Mouse (Mus musculus) spleen, postnatal 14 days (tissue): ENCODE measurements around the gene Ikzf4.

ENCODE experiments used
- DNase-seq, 2 experiments: peaks; one replicate each; pipeline ENCODE4 v3.0.0; 2021 to 2022; ENCODE audit warnings: low spot score in 2 of 2

The Ikzf4 gene

DNA sequence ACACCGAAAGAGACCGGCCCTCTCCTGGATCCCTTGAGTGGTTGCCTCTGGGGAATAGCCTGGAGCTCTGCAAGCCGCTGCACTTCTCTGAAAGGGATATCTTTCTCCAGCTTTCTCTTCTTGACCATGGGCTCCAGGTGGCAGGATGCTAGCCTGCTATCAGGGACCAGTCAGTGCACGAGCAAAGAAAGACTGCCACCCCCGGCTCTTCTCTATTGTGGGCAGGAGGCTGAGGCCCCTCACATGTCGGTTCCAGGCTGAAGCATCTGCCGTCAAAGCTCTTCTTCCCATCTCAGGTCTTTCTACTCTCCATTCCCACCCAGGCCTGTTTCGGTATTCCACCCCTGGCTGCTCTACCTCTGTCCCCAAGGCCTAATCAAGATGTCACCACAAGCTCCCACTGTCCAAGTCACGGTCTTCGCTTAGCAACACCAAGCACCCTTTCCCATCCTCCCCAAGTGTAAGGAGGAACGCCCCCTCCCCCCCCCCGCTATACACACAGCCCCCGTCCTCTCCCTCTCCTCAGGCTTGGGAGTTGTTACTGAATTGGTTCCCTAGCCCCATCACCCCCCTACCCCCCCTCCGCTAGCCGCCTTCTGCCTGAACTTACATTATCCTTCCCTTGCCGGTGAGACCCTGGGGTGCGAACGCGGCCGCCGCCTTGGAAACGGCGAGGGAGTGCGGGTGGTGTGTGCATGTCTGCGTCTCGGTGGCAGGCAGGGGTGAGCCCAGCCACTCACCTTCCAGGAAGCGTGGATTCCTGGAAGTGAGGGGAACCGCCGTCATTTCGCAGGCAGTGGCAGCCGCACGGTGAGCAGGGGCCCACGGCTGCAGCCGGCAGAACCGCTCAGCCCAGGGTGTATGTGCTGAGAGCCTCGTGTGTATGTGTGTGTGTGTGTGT is at the start of gene Ikzf4:
Ikzf4 (minus strand) TSS at position 881 of the 901 bp plus-strand sequence.
- DNase-seq, result no peak

DNA sequence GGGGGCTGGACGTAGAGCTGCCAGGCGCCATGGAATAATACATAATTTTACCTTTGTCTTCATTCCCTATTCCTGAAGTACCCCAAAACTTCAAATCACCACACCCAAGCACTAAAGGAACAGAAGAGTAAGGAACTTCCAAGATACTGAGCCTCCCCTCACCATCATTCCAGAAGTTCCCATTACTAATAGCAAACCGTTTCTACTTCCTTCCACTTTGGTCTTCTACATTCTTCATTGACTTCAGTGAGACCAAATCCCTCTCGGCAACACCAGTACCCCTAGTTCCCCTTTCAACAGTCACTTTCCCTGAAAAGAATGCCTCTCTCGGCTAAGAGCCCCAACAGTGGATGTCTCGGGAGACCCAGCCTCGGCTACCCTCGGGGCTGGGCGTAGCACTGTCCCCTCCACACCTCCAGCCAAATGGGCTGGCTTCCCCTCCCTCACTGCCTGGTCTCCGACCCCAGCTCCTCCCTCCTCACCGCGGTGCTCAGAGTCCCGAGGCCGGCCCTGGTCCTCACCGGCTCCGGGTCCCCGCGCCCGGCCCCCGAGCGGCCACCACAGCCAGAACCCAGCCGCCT is 49.7 kb upstream of the Ikzf4 start:
- DNase-seq, result no peak

DNA sequence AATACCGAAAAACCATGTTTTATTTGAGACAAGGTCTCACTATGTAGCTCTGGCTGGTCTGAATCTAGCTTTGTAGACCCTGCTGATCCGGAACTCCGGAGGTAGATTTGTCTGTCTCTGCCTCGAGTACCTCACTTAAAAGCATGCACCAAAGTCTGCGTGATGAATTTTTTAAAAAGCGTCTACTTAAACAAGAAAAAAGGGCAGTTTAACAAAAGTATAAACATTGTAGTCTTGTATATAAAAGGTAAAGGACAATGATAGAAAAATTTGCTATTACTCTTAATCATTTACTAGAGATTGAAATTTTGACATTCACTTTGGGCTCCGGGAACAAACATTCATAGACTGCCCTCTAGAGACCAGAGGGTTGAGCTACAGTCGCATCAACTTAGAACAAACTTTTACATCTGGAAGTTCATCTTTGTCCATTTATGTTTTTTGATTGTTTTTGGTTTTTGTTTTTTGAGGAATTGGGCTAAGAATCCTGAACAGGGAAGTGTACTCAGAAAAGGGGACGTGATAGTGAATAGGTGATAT is 28.7 kb upstream of the Ikzf4 start:
- DNase-seq, result no peak

DNA sequence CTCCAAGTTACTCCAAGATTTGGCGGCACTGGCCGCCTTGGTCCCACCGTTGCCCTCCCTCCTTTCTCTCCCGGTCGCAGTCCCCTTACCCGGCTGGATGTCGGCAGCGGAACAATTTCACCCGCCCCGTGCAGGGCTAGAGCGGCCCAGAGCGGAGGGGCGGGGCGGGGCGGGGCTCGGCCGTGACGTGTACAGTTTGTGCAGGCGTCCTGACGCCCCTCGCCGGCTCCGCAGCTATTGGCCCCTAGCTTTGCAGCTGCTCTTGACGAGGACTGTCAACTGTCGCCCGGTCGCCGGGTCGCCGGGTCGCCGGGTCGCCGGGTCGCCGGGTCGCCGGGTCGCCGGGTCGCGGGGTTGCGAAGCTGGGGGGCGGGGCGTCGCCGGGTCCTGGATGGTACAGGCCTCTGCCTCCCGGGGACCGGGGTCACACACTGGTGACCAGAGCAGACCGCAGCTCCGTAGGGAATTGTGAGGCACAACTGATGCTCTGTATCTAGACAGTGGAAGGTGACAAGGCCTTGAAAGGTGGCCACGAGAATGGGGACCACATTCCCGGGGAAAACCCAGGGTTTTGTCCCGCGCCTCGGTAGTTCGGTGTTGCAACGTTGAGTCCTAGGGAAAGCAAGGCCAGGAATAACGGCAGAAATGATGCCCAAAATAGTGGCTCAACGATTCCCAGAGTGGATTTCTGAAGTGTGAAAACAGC is 28.1 kb upstream of the Ikzf4 start, which contains the start of gene Suox:
Suox (minus strand) TSS at position 311 of the 706 bp plus-strand sequence.
- peak; percentile 67 to 68 for DNase-seq

DNA sequence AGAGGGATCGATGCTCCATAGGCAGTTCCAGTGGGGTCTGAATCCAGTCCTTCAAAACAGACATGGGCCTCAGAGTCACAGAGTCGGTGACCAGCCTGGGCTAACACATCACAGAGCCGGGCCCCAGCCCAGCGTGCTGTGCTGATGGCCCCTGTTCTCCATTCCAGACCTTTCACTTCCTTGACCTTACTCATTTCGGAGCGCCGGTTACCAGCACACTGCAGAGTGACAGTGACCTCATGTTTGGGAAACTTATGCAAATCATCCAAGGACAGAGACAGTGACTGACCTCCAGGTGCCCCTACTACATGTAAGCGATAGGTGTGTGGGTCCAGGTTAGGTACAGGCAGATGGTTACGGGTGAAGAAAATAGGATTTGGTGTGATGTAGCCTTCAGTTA is 25.4 kb upstream of the Ikzf4 start:
- no peak for DNase-seq

DNA sequence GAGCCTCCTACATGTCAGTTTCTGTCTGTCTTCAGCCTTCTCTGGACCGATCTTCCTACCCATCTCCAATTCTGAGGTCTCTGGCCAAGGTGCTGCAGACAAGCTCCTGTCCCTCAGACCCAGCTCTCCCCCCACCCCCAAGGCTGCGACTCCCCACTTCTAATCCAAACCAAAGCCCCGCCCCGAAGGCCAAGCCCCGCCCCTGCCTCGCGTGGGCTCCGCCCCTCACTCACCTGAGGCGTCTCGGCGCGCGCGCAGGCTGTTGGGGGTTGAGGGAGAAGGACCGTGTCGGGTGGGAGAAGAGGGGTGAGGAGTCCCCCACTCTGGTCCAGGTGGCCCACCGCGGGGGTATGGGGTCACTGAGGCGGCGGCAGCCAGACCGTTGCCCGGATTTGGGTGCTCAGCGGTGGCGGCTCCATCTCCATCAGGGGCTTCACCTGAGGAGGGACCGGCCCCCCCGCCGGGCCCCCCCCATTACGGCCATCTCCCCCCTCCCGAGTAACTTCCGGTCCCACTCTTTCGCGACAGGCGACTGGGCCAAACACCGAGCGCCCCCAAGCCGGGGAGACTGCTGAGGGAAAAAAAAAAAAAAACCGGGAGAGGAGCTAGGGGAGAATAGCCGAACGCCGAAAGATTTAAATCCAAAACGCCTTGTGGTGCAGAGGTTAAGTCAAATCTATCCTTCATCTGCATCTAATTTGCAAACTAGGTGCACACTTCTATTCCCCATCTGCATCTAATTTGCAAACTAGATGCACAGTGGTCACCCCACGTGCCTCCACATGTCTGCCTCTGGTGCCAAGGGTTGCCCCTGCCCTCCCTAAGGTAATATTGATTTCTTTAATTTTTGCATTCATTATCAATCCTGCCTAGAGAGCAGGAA is 23.2 kb upstream of the Ikzf4 start:
- DNase-seq, result peak; percentile 40 to 57

DNA sequence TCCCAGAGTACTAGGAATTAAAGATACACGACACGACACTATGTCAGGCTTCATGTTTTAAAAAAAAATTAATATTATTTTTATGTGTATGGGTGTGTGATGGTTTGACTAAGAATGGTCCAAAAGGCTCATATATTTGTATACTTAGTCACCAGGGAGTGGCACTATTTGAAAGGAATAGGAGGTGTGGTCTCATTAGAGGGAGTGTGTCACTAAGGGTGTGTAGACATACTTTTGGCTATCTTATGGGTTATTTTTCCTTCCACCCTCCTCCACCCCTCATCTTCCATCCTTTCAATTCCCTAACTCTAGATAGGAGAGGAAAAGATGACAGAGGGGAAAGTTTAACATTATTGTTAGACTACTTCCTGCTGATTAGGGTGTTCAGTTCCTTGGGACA is 20.0 kb upstream of the Ikzf4 start:
- no peak for DNase-seq

DNA sequence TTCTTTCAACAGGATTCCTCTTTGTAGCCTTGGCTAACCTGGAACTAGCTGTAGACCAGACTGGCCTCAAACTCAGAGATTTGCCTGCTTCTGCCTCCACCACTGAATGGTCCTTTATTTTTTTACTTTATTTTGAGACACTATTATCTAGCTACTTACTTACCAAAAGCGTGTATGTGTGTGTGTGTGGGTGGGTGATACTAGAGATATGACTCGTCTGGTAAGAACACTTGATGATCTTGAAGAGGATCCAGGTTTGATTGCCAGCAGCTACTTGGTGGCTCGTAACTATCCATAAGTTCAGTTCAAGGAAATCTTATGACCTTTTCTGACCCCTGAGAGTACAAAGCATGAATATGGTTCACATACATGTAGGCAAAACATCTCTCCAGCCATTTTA is 19.5 kb upstream of the Ikzf4 start:
- no peak for DNase-seq

DNA sequence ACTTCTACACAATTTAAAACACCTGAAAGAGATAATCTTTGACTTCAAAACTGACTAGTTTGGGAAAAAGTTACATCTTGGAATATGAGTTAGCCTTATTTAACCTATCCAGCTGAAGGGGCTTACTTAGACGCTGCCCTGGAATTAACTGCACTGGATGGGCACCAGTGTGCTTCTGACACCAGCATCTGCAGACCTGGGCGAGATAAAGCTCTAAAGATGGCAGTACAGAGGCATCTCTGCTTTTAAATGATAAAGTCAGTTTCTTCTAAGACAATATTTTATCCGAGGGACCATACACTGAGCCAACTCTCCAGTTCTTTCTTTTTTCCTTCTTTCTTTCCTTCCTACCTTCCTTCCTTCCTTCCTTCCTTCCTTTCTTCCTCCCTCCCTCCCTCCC is 19.0 kb upstream of the Ikzf4 start:
- no peak for DNase-seq

DNA sequence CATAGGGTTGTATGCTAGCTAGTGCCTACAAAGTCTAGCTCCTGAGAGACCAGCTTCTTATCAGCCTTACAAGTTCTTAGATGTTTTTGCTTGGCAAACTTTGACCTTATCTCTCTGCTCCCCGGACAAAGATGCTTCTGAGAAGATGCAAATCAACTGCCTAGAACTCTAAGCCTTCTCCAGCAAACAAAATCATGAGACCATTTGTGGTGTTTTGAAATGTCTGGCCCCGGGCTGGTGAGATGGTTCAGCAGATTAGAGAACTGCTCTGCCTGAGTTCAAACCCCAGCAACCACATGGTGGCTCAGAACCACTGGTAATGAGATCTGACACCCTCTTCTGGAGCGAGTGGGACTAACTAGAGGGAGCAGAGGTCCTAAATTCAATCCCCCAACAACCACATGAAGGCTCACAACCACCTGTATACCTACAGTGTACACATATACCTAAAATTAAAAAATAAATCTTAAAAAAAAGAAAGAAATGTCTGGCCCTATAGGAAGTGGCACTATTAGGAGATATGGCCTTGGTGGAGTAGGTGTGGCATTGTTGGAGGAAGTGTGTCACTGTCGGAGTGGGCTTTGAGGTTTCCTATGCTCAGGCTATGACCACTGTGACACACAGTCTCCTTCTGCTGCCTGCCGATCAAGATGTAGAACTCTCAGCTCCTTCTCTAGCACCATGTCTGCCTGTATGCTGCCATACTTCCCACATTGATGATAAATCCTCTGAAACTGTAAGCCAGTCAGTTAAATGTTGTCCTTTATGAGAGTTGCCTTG is 17.8 kb upstream of the Ikzf4 start:
- DNase-seq, result no peak

DNA sequence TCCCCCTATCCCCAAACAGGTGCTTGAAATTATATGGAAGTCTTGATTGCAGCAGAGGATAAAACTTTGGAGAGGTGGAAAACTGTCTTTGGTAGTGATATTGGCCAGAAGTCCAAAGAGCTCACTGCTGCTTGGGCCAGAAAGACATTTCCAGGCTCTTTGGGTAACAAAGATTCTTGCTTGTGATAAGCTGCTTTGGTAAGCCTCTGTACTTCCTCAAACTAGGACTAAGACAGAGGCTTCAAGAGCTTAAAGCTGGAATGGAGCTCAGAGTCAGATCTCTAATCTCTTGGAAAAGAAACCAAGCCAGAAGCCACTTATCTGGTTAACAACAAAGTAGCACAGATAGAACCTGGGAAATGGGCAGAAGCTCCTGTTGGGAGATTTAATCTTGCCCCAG is 16.7 kb upstream of the Ikzf4 start:
- DNase-seq, result no peak

DNA sequence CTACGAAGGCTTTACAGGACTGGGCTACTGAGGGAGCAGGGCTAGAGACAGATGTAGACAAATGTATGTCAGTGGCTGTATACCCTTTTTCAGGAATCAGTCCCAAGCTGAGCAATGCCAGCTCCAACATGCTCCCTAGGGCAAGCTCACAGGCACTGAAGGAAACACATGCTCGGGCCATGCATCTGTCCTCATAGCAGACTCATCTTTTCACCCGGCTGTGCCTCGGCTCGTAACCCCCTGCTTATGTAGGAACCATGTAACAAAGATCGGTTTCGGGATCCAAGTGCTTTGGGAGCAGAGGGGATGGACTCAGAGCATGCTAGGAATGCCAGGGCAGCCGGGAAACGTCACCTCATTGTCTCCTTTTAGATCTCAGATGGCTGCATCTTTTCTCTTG is 13.7 kb upstream of the Ikzf4 start:
- no peak for DNase-seq

DNA sequence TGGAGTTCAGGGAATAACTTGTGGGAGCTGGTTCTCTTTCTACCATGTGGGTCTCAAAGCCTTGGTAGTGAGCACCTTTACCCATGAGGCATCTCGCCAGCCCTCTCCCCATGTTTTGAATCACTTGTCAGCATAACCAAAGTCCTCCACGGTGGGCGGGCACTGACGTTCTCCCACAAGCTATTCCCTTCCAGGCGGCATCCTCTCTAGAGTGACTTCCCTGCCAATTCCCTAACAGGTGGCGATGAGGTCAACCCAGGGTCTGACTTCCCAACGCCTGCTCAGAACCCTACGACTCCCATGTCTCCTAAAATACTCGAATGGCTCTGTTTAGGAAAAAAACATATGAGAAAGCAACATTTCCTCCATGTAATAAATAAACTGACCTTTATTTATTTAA is 12.1 kb upstream of the Ikzf4 start:
- no peak for DNase-seq

DNA sequence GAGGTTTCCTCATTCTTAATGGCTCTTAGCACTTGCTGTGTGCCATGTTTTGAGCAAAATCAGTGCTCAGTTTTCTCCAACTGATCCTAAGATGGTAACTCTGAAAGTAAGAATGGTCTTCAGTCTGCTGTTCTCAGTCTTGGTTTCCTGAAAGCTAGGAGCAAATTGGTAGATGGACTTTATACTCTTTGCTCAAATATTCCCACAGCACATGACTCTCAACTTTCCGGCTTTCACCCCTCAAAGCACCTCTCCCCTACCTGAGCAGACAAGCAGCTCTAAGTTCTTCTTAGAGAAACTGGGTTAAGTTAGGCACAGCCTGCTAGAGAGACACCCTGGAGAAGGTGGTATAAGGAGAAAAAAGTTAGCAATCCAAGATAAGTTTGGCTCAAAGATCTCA is 10.9 kb upstream of the Ikzf4 start:
- DNase-seq, result no peak

DNA sequence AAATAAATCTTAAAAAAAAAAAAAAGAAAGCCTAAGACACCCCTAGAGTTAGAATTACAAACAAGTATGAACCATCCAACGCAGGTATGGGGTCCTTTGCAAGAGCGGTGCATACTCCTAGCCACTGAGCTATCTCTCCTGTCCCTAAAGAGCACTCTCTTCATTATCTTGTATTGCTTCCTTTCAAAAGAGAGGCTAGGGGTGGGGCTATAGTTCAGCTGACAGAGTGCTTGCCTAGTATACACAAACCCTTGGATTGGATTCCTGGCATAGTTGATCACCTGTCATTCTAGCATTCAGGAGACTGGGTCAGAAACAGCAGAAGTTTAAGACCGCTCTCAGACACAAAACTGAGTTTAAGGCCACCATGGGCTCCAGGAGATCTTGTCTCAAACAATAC is 9.5 kb upstream of the Ikzf4 start:
- no peak for DNase-seq

DNA sequence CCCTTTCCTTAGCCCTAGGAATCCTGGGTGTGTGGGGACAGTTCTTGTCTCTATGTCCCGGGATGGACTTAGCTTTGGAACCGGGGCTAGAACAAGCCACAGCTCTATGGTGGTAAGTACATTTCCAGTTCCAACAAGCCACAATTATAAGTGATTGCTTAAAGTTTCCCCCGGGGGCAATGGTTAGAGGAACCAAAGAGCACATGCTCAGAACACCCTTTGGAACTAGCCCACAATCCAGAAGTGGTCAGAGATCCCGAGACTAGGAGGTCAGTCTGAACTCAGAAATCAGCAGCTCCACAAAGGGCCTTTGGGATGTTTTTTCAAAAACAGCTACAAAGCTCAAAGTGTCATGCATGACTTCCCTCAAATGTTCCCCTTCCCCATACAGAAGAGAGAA is 8.1 kb upstream of the Ikzf4 start:
- DNase-seq, result no peak

DNA sequence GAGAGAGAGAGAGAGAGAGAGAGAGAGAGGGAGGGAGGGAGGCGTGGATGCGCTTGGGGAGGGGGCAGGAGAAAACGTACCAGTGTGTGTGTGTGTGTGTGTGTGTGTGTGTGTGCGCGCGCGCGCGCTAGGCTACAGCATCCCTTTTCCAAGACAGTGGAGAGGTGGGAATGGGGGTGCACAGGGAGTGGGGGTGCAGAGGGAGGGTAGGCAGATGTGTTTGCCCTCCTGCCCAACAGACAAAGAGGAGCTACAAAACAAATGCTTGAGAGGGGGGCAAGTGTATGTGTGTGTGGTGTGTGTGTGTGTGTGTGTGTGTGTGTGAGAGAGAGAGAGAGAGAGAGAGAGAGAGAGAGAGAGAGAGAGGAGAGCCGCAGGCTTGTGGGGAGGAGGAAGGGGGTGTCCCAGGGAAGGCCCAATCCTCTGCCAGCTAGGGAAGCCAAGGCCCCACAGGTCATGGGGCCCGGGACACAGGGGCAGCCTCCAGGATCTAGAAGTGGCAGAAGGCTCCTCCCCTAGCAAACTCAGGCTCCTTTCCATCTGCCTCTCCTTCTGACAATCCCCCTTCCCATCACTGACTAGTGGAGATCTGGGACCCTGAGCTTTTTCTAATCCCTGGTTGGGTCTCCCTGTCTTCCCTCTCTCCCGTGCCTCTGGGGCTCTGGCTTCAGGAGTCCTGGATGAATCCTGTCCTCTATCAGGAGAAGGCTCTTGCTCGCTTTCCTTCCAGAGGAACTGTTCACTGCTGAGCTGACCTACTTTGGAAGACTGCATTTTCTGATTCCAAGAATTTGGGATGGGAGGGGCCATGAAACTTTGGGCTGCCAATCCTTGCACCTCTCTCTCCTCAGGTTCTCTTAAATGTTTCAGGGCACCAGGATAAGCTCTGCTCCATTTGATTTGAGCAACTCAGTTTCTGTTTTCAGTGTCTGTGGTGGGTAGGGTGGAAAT is 623 bp upstream of the Ikzf4 start:
- DNase-seq, result no peak

DNA sequence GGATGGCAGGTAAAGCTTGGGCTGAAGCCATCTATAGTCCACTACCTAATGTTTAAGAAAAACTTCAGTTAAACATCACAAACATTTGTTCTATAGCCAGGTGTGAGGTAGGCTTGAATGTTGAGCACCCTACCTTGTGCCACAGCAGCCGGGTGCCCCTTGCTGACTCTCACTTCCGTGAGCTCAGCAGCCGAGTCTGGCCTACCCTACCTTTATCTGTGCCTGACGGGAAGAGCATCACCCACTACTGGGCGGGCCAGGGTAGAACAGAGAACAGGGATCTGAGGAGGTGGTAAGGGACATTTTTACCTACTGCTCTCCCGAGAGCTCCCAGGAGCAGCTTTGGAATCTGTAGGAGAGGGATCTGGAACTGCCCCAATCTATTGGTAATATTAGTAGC is 3.0 kb downstream of the Ikzf4 start:
- DNase-seq, result no peak

DNA sequence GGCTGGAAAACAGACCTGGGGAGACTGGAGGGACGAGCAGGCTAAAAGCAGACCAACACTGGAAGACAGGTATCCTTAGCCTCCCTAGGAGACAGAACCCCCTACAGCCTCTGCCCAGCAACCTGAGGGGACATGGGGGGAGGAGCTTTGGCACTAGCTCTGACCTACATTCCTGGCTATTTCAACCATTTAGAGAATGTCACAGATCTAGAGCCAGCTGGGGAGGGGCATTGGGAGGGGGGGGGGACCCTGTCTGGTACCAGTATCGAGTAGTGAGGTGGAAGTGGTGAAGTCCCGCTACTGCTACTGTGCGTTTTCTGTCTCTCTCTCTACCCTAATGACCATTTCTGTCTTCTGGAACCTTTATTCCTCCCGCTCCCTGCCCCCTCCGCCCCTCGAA is 3.9 kb downstream of the Ikzf4 start:
- no peak for DNase-seq

DNA sequence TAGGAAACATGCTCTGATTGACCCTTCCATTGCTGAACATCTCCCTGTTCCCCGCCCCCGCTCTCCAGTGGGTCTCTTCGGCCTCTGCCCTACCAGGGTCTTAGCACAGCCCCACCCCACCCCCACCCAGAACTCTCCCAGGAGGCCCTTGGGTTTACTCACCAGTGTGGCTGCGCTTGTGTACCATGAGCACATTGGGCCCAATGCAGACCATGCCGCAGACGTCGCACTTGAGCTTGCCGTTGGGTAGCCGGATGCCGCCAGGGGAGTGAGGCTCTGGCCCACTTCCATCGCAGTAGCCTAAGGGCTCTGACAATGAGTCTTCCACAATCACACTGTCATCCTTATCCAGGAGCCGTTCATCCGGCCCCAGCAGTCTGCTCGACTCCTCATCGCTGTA is 4.9 kb downstream of the Ikzf4 start:
- DNase-seq, result no peak
